Mouse (Mus musculus): ENCODE measurements around the gene Aldh3b1. TPM values are rescaled to one million over a fixed set of nuclear protein-coding genes. Genes with fewer than 3 reads are reported as not detected.

Aldh3b1 gene
- total RNA-seq, 1 experiment: 0.76 TPM

- peaks cover 32% of the 10 kb centered on the region; the same call in 1 of the 2 replicates for H3K36me3 ChIP-seq (ENCODE audit: control insufficient read depth, insufficient read depth, low read length, poor library complexity, severe bottlenecking)
- H3K9me3 ChIP-seq (ENCODE audit: control insufficient read depth, insufficient read depth, low read depth, low read length): no peaks in the 10 kb centered on the region
- no peak overlapping the region for H3K9ac ChIP-seq (ENCODE audit: insufficient read depth, low read depth, low read length, poor library complexity, severe bottlenecking)
- no peak overlapping the region for H3K4me3 ChIP-seq (ENCODE audit: insufficient read depth in 1 of 2, low read depth in 1 of 2, low read length in 2 of 2, poor library complexity in 1 of 2, severe bottlenecking in 1 of 2)
- H3K4me1 ChIP-seq (ENCODE audit: control insufficient read depth in 2 of 2, insufficient read depth in 2 of 2, low read length in 2 of 2, poor library complexity in 1 of 2): no peaks in the 10 kb centered on the region; a peak in 1 of 4 replicates
- no peak overlapping the region for H3K27ac ChIP-seq (ENCODE audit: insufficient read depth, low read depth, low read length, poor library complexity, severe bottlenecking)
- TF ChIP-seq ZC3H11A (IDR thresholded peaks at IDR 0.05; ENCODE audit: borderline replicate concordance, low read depth, low read length) (no peak), ZNF384 (IDR thresholded peaks at IDR 0.05; ENCODE audit: low read depth, low read length) (no peak), MAFK (IDR thresholded peaks at IDR 0.05; ENCODE audit: insufficient read depth, low read depth, low read length) (no peak), HCFC1 (IDR thresholded peaks at IDR 0.05; ENCODE audit: borderline replicate concordance, insufficient read depth, low read length) (no peak), CHD2 (IDR thresholded peaks at IDR 0.05; ENCODE audit: low read depth, low read length) (no peak)
- no peak for DNase-seq (ENCODE audit: low read depth, low spot score)
- in situ Hi-C loops (cut with MboI; ENCODE audit: low sequenced_read_pairs in 2 of 2, unreplicated experiment in 2 of 2): no loop called here
Observed at GRCm38 (mm10) chr19:3880054-3880848, 49.4 kb downstream of the Aldh3b1 start.

GRCm38 (mm10) chr19:3875045-3875444 is 54.6 kb downstream of the Aldh3b1 start:
- peaks cover 20% of the 10 kb centered on the region; the same call in 1 of the 2 replicates for H3K36me3 ChIP-seq (ENCODE audit: control insufficient read depth, insufficient read depth, low read length, poor library complexity, severe bottlenecking)
- H3K4me3 ChIP-seq (ENCODE audit: insufficient read depth in 1 of 2, low read depth in 1 of 2, low read length in 2 of 2, poor library complexity in 1 of 2, severe bottlenecking in 1 of 2): no peak overlapping the region
- H3K9me3 ChIP-seq (ENCODE audit: control insufficient read depth, insufficient read depth, low read depth, low read length): no peaks in the 10 kb centered on the region
- H3K27ac ChIP-seq (ENCODE audit: insufficient read depth, low read depth, low read length, poor library complexity, severe bottlenecking): peak overlapping the region; percentile 70
- in situ Hi-C loops (cut with MboI; ENCODE audit: low sequenced_read_pairs in 2 of 2, unreplicated experiment in 2 of 2): no loop called here
- H3K4me1 ChIP-seq (ENCODE audit: control insufficient read depth in 2 of 2, insufficient read depth in 2 of 2, low read length in 2 of 2, poor library complexity in 1 of 2): peaks cover 0 to 6% of the 10 kb centered on the region in 2 experiments; a peak in 1 of 4 replicates
- no peak for TF ChIP-seq MAFK (IDR thresholded peaks at IDR 0.05; ENCODE audit: insufficient read depth, low read depth, low read length)
- no peak for TF ChIP-seq ZNF384 (IDR thresholded peaks at IDR 0.05; ENCODE audit: low read depth, low read length)
- TF ChIP-seq CHD2 (IDR thresholded peaks at IDR 0.05; ENCODE audit: low read depth, low read length): no peak
- TF ChIP-seq HCFC1 (IDR thresholded peaks at IDR 0.05; ENCODE audit: borderline replicate concordance, insufficient read depth, low read length): no peak
- TF ChIP-seq ZC3H11A (IDR thresholded peaks at IDR 0.05; ENCODE audit: borderline replicate concordance, low read depth, low read length): no peak
- H3K9ac ChIP-seq (ENCODE audit: insufficient read depth, low read depth, low read length, poor library complexity, severe bottlenecking): 0 out of 2 replicates have a peak overlapping the region, but pooled peaks have one; percentile 60
- no peak for DNase-seq (ENCODE audit: low read depth, low spot score)

GRCm38 (mm10) chr19:3872373-3872772 is 57.2 kb downstream of the Aldh3b1 start:
- TF ChIP-seq MAFK (IDR thresholded peaks at IDR 0.05; ENCODE audit: insufficient read depth, low read depth, low read length): no peak
- TF ChIP-seq ZC3H11A (IDR thresholded peaks at IDR 0.05; ENCODE audit: borderline replicate concordance, low read depth, low read length): no peak
- no peak for TF ChIP-seq ZNF384 (IDR thresholded peaks at IDR 0.05; ENCODE audit: low read depth, low read length)
- no peak for TF ChIP-seq CHD2 (IDR thresholded peaks at IDR 0.05; ENCODE audit: low read depth, low read length)
- no peak for TF ChIP-seq HCFC1 (IDR thresholded peaks at IDR 0.05; ENCODE audit: borderline replicate concordance, insufficient read depth, low read length)
- Histone ChIP-seq H3K4me1 (ENCODE audit: control insufficient read depth in 2 of 2, insufficient read depth in 2 of 2, low read length in 2 of 2, poor library complexity in 1 of 2) (peaks cover 0 to 6% of the 10 kb centered on the region in 2 experiments; a peak in 1 of 4 replicates), H3K36me3 (ENCODE audit: control insufficient read depth, insufficient read depth, low read length, poor library complexity, severe bottlenecking) (peaks cover 22% of the 10 kb centered on the region; the same call in 1 of the 2 replicates), H3K4me3 (ENCODE audit: insufficient read depth in 1 of 2, low read depth in 1 of 2, low read length in 2 of 2, poor library complexity in 1 of 2, severe bottlenecking in 1 of 2) (no peak overlapping the region), H3K9ac (ENCODE audit: insufficient read depth, low read depth, low read length, poor library complexity, severe bottlenecking) (no peak overlapping the region), H3K27ac (ENCODE audit: insufficient read depth, low read depth, low read length, poor library complexity, severe bottlenecking) (no peak overlapping the region), H3K9me3 (ENCODE audit: control insufficient read depth, insufficient read depth, low read depth, low read length) (no peaks in the 10 kb centered on the region)
- DNase-seq (ENCODE audit: low read depth, low spot score): no peak
- in situ Hi-C loops (cut with MboI; ENCODE audit: low sequenced_read_pairs in 2 of 2, unreplicated experiment in 2 of 2): no loop called here

- TF ChIP-seq HCFC1 (IDR thresholded peaks at IDR 0.05; ENCODE audit: borderline replicate concordance, insufficient read depth, low read length) (no peak), ZNF384 (IDR thresholded peaks at IDR 0.05; ENCODE audit: low read depth, low read length) (no peak), ZC3H11A (IDR thresholded peaks at IDR 0.05; ENCODE audit: borderline replicate concordance, low read depth, low read length) (no peak), CHD2 (IDR thresholded peaks at IDR 0.05; ENCODE audit: low read depth, low read length) (no peak), MAFK (IDR thresholded peaks at IDR 0.05; ENCODE audit: insufficient read depth, low read depth, low read length) (no peak)
- Histone ChIP-seq H3K36me3 (ENCODE audit: control insufficient read depth, insufficient read depth, low read length, poor library complexity, severe bottlenecking) (peaks cover 20% of the 10 kb centered on the region; the same call in 1 of the 2 replicates), H3K4me3 (ENCODE audit: insufficient read depth in 1 of 2, low read depth in 1 of 2, low read length in 2 of 2, poor library complexity in 1 of 2, severe bottlenecking in 1 of 2) (no peak overlapping the region), H3K9ac (ENCODE audit: insufficient read depth, low read depth, low read length, poor library complexity, severe bottlenecking) (no peak overlapping the region), H3K27ac (ENCODE audit: insufficient read depth, low read depth, low read length, poor library complexity, severe bottlenecking) (no peak overlapping the region), H3K9me3 (ENCODE audit: control insufficient read depth, insufficient read depth, low read depth, low read length) (no peaks in the 10 kb centered on the region), H3K4me1 (ENCODE audit: control insufficient read depth in 2 of 2, insufficient read depth in 2 of 2, low read length in 2 of 2, poor library complexity in 1 of 2) (peaks cover 0 to 6% of the 10 kb centered on the region in 2 experiments; a peak in 1 of 4 replicates)
- in situ Hi-C loops (cut with MboI; ENCODE audit: low sequenced_read_pairs in 2 of 2, unreplicated experiment in 2 of 2): no loop called here
- no peak for DNase-seq (ENCODE audit: low read depth, low spot score)
Observed at GRCm38 (mm10) chr19:3871468-3871867, 58.1 kb downstream of the Aldh3b1 start.

Data from ES-E14 (cell line).